Mouse (Mus musculus) erythroblast, embryonic 14.5 days (primary cell): ENCODE data around the gene Ankrd16.

Experiments
- GATA1 ChIP-seq: IDR thresholded peaks from 2 replicates; pipeline ENCODE4 v1.6.1; 2012; ENCODE audit warnings: low read length, inconsistent platforms, mixed read lengths
- TAL1 ChIP-seq: IDR thresholded peaks from 3 replicates; pipeline ENCODE4 v1.6.1; 2012; ENCODE audit warnings: low read length, inconsistent platforms, mixed read lengths

- TF ChIP-seq GATA1: no peak
- TF ChIP-seq TAL1: no peak
Observed at GRCm38 (mm10) chr2:11738794-11739193, 38.9 kb upstream of the Ankrd16 start.
